Mouse (Mus musculus) MEL-GATA-1-ER (cell line): Measurements from ENCODE around the gene Bcl2l14.

Experiments
- DNase-seq: peaks from one replicate; pipeline ENCODE4 v3.0.0-alpha.2; 2012; ENCODE audit warnings: low read depth; ENCODE audit errors: extremely low read depth

Bcl2l14 gene

DNA sequence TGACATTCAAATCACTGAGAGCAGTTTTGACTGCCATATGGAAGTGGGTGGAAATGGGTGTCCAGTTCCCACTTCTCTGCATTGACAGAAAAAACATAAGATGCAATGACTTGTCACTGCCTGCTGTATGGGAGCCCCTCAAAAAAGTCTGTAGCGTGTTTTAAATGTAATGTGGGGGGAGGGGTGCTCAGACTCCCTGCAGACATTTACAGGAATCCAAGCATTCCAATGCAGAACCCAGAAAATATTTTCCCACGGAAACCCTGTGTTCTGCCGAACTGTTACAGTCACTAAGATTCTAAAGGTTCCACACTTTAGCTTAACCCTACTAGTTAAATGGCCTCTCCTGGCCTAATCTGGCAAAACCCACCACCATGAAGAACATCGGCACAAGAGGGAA, at the start of gene Bcl2l14:
Gene Bcl2l14 (plus strand): TSS at position 301 of the 400 bp plus-strand sequence.
- no peak for DNase-seq

DNA sequence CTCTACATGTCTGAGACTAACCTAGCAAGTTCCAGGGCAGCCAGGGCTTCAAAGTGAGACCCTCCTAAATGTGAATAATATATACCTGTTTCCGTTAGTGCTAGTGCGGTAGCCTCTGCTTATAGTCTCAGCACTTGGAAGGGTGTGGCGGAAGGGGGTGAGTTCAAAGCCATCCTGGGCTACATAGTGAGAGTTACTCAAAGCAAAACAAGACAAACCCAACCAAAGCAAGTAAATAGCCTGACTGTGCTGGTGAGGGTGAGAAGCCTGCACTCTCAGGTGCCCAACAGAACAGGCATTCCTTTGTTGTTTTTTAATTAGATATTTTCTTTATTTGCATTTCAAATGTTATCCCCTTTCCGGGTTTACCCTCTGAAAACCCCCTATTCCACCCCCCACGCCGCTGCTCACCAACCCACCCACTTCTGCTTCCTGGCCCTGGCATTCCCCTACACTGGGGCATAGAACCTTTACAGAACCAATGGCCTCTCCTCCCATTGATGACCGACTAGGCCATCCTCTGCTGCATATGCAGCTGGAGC, 47.5 kb upstream of the Bcl2l14 start:
- DNase-seq = no peak

DNA sequence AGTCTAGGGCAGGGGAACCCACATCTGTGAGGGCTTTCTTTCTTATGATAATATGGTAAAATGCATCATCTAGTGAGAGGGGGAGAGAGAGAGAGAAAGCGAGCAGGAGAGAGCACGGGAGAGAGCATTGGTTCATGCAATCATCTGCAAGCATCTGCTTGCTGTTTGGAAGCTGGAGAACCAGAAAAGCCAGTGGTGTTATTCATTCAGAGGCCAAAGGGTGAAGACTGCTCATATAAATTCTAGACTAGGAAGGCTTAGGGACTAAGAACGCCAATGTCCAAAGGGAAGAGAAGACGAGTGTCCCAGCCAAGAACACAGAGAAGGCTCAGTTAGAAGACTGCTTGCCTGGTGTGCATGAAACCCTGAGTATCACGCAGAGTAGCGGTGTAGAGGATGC, 43.2 kb upstream of the Bcl2l14 start:
- no peak for DNase-seq

DNA sequence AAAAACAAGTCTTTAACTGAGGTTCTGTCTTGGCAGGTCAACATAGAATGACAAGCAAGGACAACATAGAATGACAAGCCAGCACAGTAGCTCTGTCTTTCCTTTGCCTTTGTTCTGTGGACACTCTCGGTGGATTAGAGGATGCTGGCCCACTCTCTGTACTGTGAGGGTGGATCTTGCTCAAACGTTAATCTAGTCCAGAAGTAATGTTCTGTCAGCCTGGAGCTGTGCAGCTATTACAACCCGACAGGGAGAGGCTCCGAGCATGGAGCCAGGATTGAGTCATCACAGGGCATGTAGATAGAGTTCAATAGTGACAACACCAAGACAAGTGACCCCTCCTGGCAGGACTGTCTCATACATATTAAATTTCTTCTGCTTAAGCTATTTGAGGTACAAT, 42.4 kb upstream of the Bcl2l14 start:
- DNase-seq = no peak

DNA sequence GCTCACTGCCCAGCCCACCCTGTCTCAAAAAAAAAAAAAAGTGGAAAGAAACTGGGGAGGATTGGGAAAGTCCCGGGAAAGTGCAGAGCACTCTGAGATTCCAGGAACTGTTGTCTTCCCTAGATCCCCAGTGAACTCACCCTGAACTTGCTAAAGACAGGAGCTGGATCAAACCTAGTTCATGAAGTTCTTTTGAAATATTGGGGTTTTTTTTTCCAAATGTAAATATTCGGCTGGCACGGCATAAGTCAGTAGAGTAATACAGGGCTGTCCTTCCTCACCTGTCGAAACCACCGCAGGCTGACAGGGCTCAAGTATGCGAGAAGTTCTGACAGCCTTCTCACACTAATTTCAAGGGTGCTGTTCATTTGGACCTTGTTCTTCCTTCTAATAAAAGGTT, 38.5 kb upstream of the Bcl2l14 start:
- no peak for DNase-seq

DNA sequence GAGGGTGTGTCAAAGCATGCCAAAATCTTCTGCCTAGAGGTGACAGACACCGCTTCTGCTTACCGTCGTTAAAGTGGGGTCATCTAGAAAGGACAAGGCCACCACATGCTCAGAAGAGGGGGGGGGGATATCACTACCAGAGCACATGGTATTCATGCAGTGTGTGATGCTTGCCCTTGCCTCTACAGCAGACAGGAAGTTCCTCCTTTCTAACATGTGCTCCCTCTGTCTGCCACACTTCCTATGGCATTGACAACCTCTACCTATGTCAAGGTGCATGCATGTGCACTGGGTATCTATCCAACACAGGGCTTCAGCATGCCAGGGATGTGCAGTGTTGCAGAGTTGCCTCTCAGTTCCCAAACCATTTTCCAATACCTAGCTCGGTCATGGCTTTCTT, 36.0 kb upstream of the Bcl2l14 start:
- no peak for DNase-seq

DNA sequence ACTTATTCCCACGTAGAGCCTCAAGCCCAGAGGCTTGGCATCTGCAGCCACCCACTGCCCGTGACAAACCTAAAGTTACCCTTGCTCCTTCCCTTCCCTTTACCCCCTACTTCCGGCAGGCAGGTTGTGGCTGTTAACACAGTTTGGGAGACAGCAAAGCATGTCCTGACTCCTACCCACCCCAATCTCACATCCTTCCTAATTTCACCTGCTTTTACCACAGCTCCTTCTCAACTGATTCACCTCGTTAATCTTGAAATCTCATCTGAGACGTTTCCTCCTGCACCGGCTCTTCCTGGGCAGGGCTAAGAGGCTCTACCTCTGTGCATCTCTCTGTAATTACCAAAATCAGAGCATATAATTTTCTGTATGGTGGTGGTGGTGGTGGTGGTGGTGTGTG, 31.5 kb upstream of the Bcl2l14 start:
- DNase-seq = no peak

DNA sequence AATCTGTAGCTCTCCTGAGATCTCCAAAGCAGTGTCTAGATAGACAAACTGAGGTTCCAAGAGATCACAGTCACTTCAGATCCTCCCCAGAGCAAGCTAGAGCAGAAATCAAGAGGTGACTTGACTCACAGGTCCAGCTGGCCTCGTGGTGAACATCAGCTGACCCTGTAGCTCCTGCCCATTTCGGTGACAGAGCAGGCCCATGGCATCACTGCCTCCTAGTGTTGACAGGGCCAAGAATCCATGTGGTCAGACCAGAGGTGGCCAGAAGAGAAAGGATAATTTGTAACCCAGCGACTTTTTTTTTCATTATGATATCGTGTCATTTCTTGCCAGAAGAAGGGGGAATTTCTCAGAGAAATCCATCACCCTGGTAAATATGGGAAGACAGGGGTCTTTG, 30.2 kb upstream of the Bcl2l14 start:
- no peak for DNase-seq

DNA sequence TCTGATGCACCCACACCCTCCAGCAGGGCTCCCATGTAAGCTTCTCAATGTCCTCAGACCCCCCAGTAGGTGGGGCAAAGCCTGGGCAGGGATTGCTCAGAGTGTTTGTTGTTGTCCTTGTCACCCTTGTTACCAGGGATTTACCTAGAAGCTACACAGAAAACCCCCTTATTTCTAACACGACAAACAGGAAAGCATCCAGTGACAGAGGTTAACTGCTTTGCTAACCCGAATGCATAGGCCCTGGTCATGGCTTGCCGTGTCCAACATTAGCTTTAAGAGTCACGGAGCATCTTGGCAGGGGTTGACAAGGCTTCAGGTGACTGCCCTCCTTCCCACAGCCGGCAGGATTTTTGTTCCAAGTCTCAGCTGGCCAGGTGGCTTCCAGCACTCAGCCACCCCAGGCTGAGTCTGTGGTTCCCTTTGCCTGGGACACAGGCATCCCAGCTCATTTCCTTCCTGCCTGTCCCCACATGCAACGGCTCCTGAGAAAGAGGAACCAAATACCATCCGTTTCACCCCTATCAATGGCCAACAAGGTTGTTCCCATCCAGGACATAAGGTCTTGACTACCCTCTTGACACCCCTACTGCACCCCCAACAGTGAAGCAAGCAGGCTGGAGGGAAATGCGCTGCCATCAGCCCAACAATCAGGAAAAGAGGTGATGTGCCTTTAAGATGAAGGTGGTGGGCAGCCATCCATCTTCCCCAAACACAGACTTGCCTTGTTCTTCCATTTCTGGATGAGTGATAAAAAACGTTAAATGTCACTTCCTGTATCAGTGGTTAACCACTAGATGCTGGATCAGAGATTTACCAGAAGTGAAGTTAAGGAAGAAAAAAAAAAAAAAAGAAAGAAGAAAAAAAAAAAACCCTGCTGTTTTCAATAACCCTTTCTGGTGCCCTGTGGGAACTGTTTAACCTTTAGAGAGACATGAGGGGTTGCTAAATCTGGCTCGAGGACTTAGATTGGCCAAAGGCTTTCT, 29.5 kb upstream of the Bcl2l14 start:
- peak; percentile 88 for DNase-seq

DNA sequence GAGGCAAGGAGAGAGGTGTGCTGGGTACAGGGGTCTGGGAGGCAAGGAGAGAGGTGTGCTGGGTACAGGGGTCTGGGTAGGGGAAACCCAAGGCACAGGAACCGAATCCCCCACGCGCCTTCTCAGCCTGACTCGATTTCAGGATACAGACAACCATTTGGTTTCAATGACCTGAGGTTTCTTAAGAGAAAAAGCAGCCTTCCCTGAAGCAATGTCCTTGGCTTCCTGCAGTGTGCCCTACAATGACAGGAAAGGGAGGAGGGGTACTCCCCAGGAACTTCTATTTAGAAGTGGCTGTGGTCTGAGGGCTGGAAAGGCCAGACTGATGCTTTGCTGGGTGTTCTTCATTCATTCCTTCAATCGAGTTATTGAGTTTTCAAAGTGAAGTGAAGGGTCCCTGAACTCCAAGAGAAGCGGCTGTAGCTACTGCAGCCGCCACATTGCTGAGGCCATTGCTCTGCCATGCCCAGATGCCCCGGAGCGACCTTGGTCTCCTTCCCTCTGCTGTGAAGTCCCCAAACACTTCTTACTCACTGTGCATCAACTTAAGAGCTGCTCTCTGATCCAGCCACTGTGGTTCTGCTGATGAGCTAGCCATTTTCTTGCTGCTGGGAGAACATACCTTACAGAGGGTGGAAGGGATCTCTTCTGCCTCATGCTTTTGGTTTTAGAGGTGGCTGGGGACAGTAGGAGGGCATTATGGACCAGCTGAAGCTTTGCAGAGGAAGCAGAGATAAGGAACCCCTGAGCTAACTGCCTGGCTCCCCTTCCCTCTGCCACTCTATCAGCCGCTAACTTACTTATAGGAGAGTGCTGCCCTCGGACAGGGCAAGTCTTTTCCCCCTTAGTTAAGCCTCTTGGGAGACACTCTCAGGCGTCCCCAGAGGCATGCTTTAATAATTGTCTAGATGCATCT, 28.5 kb upstream of the Bcl2l14 start:
- peak; percentile 36 for DNase-seq

DNA sequence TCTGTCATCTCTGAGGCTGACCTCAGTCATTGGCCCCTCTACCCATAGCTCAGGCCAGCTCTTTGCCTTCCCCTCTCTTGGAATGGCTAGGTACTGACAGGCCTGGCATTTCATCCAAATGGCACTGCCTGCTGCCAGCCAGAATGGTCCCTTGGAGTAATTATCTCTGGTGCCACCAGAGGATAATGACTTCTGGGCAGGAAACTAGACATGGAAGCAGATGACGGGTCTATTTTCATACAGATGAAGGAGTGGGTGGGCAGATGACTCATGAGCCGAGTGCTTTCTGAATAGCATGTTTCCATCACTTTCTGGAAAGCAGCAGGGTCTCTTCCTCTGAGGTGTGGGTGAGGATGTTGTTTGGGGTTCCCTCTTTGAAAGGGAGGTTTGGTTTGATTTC, 23.2 kb upstream of the Bcl2l14 start:
- no peak for DNase-seq

DNA sequence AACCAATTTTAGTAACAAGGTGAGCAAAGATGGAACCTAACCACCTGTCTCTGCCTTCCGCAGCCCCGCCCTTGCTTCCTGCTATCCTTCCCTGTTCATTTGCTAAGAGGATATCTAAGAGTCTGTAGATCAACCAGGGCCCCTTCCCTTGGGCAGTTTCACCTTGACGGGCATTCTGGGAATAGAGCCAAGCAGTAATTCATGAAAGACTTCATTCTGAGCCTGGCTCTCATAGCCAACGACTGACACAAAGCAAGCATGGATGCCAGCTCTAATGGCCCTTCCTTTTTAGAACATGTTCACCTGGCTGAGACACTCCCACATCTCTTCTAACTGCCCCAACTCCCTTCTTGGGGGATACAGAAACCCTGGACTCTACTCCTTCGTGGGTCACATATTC, 18.9 kb upstream of the Bcl2l14 start:
- no peak for DNase-seq

DNA sequence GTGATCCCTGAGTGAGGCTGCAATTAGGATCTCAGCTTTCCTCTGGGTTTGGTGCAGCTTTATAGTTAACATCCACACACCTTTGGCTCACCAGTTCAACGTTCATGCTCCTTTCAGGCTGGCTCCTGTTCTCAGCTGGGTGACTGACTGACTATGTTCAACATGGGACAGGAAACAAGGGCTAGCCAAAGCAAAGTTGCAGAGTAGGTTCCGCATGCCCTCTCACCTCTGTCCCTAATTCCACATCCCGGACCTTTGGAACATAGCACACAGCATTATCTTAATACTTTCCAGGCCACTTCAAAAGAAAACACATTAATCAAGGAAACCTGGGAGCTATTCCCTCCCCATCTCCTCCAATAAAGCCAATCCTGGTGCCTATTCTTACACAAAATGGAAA, 18.3 kb upstream of the Bcl2l14 start:
- no peak for DNase-seq

DNA sequence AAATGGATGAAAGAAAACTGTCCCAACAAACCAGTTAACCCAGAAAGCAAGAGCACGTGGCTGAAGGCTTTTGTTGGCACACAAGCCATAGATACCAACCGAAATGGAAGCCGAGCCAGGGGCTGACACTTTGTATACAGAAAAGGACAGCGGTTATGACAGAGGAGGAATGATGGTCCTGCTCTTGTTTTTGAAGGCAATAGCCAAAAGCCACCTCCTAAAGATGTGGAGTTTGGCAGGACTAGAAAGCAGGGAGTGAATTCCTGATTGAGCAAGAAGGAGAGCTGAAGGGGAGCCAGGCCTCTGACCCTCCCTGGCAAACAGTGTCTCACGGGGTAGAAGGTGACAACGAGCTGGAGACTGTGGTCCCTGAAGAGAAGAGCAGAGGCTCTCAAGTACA, 14.7 kb upstream of the Bcl2l14 start:
- DNase-seq = no peak

DNA sequence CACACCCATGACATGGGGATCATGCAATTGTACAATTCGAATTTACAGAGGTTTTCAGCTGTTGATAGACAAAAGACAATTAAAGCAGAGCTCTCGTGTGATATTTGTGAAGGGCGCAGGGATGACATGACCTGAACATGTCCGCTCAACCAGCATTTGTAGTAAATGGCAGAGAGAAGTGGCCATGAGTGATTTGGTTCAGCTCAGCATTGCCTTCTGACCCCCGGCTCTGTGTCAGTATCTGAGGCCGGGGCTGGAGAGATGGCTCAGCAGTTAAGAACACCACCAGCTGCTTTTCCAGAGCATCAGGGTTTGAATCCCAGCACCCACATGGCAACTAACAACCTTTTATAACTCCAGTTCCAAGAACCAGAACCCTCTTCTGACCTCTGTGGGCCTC, 10.2 kb upstream of the Bcl2l14 start:
- DNase-seq = no peak

DNA sequence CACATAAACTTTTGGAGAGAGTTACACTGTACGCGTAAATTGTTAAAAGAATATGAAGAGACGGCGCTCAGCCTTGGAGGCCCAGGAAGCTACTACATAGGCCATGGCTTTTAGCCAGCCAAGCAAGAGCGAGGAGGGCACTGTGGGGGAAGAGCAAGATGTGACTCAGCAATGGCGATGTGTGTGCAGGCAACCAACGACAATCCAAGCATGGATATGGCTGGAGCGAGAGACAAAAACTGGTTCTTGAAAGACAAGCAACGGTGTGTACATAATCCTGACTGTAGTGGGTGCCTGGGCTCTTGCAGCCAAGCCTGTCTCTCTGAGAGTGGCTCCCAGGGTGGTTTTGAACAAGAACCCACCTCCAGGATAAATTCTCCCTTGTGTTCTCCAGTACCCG, 8.7 kb upstream of the Bcl2l14 start:
- no peak for DNase-seq

DNA sequence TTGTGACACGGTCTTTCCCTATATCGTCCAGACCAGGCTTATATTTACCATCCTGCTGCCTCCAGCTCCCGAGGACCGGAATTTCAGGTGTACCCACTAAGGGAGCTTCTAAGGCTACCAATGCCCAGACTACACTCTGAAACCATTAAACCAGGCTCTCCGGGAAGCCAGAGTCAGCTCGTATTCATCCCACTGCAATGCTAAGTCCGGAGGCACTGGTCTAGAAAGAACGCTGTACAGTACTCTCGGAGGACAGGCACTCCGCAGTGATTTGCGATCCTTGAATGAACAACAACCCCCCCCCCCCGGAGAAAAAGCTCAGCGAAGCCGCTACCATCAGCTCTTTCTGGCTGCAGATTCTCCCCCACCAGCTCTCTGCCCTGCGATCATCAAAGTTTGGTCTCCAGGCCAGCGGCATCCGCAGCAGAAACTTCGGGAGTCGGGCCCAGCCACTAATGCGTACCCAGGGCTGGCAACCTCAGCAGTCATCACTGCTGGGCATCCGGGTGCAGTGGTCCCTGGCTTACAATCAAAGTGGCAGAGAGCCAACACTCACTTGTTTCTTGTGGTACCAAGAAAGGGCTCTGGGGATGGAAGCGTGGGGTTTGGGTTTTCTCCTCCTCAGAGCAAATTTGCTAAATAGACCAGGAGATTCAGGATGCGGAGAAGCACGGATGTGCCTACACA, 7.6 kb upstream of the Bcl2l14 start:
- no peak for DNase-seq

DNA sequence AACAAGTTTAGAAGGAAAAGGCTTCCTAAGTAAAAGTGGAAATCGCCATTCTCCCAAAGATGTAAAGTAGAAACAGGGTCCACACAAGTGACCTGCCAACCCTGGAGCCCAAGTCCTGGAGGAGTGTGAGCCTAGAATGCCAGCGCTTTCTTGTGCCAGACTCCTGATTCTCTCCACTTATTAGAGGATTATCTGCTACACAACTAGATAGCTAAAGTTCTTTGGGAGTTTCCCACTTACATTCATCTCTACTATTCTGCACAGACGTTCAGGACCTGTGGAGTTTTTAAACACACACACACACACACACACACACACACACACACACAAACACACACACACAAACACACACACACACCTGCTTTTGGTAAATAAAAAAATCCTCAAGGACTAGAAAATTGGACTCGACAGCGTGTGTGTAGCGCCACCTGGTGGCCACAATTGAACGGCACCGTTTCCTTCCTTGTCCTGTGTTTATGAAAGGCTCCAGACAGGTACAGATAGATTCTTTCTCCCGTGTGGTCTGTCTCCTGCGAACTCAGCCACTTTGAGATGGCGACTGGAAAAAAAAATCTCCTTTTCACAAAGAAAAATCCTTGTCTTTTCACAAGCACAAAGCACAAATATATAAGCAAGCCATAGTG, 6.7 kb upstream of the Bcl2l14 start:
- no peak for DNase-seq

DNA sequence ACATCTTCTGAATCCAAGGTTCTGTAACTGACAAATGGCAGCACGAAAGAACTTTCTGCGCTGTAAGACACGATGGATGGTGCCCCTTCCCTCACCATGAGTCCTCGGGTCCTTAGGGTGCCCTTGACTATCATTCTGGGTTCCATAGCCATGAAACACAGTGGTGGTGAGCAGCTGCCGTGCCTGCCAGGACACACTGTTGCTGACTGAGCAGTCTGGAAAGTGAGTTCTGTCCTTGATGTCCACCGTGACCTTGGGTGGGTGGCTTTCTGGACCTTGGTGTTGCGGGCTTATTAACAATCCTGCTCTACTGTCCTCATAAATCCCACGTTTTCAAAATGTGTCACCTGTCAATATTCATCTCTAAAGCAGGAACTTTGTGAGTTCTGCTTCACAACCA, 6.2 kb upstream of the Bcl2l14 start:
- DNase-seq = no peak

DNA sequence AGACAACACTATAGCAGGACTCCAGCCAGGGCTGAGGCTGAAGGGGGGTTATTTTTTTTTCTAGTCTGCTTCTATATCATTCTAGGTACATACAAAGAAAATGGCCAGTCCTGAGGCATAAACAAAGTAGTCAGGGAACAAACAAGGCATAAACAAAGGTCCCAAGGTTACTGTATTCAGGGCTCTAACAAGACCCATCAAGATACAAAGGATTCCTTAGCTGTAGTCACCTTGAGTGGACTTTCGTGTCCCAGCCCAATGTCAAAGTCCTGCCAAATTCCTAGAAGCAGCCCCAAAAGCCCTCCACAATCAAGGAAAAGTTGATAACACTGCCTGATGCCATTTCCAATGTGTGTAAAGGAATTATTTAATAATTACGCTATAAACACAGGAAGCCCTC, 5.3 kb upstream of the Bcl2l14 start:
- no peak for DNase-seq
